Comparison of ENCODE assay signal across 9 mouse cellular contexts in the genomic region with DNA sequence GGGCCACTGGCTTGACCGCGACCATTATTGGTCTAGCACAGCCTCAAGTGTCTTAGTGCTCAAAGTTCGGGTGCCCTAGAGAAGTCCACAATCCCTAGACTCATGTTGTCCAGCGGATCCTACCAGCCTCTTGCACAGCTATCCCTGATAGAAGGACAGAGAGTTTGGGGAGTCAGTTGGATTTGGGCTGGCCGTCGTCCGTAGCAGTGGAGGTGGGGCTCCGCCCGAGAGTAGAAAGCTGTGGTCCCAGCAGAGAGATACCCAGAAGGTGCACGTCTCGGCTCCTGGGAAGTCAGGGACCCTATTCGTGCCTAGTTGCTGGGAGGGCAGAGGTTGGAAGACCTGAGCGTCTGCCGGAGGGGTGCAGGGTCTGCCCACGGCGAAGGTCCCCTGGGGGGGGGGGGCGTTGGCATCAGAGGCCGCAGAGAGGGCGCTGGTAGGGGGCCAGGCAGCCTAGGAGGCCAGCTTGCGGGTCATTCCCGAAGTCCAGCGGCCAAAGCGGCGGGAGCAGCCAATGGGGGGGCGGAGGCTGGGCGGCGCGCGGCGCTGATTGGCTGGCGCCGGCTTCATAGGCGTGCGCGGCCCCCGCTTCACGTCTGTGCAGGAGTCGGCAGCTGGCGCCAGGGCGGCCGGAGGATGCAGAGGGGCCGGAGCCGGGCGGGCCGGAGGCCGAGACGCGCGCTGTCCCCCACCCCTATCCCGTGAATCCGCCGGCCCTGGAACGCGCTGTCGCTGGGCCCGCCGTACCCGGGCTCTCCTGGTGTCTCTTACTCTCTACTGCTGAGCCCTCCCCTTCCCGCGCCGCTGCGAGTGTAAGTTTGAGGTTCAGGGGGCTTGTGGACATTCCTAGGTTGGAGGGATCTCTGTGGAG. TPM values are rescaled to one million over a fixed set of nuclear protein-coding genes. Genes with fewer than 3 reads are reported as not detected.
DNase-seq lines count a peak whose midpoint lies in the region; ATAC-seq and TF ChIP-seq lines count a peak whose summit lies in the region.
"Had no signal": no experiment of that assay in that cellular context is flagged by ENCODE, and none has a peak within 500 bp of the region (broad histone marks: within the 10 kb centered on the region; RNA-seq: fewer than 3 reads in every experiment).

No protein-coding gene starts in this region.

- no peaks in the 10 kb centered on the region for H3K79me2 ChIP-seq in macrophage (ENCODE audit: inconsistent target)

- WGBS in heart, embryonic 15.5 days: under 1% methylated on average over 55 of the region's 62 CpGs
- WGBS in macrophage (ENCODE audit: missing documents): under 1% methylated on average over 62 of the region's 62 CpGs
- under 1% methylated on average over 62 of the region's 62 CpGs for WGBS in stomach, embryonic 15.5 days

- H3K27ac ChIP-seq in embryonic fibroblast, embryonic 13.5 days (ENCODE audit: insufficient read depth, low read length): no peak overlapping the region
- peak overlapping the region; percentile 56 for H3K27ac ChIP-seq in heart, embryonic 15.5 days
- H3K27ac ChIP-seq in macrophage: no peak overlapping the region
- H3K27ac ChIP-seq in stomach, embryonic 15.5 days: no peak overlapping the region

- peak overlapping the region; percentile 56 for H3K9ac ChIP-seq in heart, embryonic 15.5 days
- no peak overlapping the region for H3K9ac ChIP-seq in stomach, embryonic 15.5 days

- peak overlapping the region; percentile 83 for H3K4me2 ChIP-seq in heart, embryonic 15.5 days
- peak overlapping the region; percentile 88 for H3K4me2 ChIP-seq in stomach, embryonic 15.5 days

- peaks cover 100% of the 10 kb centered on the region for H3K27me3 ChIP-seq in erythroblast, embryonic 14.5 days (ENCODE audit: control insufficient read depth)
- peaks cover 98% of the 10 kb centered on the region for H3K27me3 ChIP-seq in heart, embryonic 15.5 days
- peaks cover 94% of the 10 kb centered on the region for H3K27me3 ChIP-seq in stomach, embryonic 15.5 days (replicated peaks)

- H3K9me3 ChIP-seq in erythroblast, embryonic 14.5 days (ENCODE audit: control insufficient read depth, low read length): no peaks in the 10 kb centered on the region; the same call in 1 of the 2 replicates
- no peaks in the 10 kb centered on the region for H3K9me3 ChIP-seq in heart, embryonic 15.5 days (replicated peaks)
- H3K9me3 ChIP-seq in stomach, embryonic 15.5 days: no peaks in the 10 kb centered on the region

- DNase-seq in kidney, postnatal 14 days: peak; percentile 92
- DNase-seq in right cerebral cortex, postnatal 25 days: no peak

- TF ChIP-seq POLR2A in embryonic fibroblast, embryonic 13.5 days (IDR thresholded peaks at IDR 0.05; ENCODE audit: low read depth, low read length): peak; percentile 79

- no peak for TF ChIP-seq CTCF in embryonic fibroblast, embryonic 13.5 days (IDR thresholded peaks at IDR 0.05; ENCODE audit: borderline replicate concordance, insufficient read depth, low read length)

- no peaks in the 10 kb centered on the region for H3K36me3 ChIP-seq in erythroblast, embryonic 14.5 days (ENCODE audit: control insufficient read depth)
- no peaks in the 10 kb centered on the region for H3K36me3 ChIP-seq in heart, embryonic 15.5 days
- H3K36me3 ChIP-seq in macrophage (ENCODE audit: inconsistent target): no peaks in the 10 kb centered on the region
- H3K36me3 ChIP-seq in stomach, embryonic 15.5 days: no peaks in the 10 kb centered on the region

- peaks cover 33% of the 10 kb centered on the region for H3K4me1 ChIP-seq in erythroblast, embryonic 14.5 days (ENCODE audit: control insufficient read depth)
- H3K4me1 ChIP-seq in embryonic fibroblast, embryonic 13.5 days (ENCODE audit: control insufficient read depth, insufficient read depth, low read length): no peaks in the 10 kb centered on the region; the same call in 1 of the 2 replicates
- H3K4me1 ChIP-seq in heart, embryonic 15.5 days (replicated peaks): peaks cover 53% of the 10 kb centered on the region
- peaks cover 45% of the 10 kb centered on the region for H3K4me1 ChIP-seq in stomach, embryonic 15.5 days

- ATAC-seq in erythroblast, adult 5-6 weeks (replicated peaks; ENCODE audit: low FRiP score, poor library complexity, severe bottlenecking): no peak
- peak; percentile 75 for ATAC-seq in heart, embryonic 15.5 days (replicated peaks; ENCODE audit: insufficient number of reproducible peaks, insufficient read depth, low FRiP score, low read depth)
- peak; percentile 76 for ATAC-seq in stomach, embryonic 15.5 days (ENCODE audit: insufficient read depth, low FRiP score, low read depth)

- peak overlapping the region; percentile 35 for H3K4me3 ChIP-seq in erythroblast, embryonic 14.5 days (replicated peaks)
- peak overlapping the region; percentile 52 for H3K4me3 ChIP-seq in embryonic fibroblast, embryonic 13.5 days (ENCODE audit: insufficient read depth, low read length)
- peak overlapping the region; percentile 60 for H3K4me3 ChIP-seq in heart, embryonic 15.5 days
- H3K4me3 ChIP-seq in macrophage (ENCODE audit: inconsistent target): peak overlapping the region; percentile 12; the same call in 1 of the 2 replicates
- peak overlapping the region; percentile 47 for H3K4me3 ChIP-seq in stomach, embryonic 15.5 days (replicated peaks)

RNA-seq across cellular contexts. Expression of a gene that starts 4.6 kb away (rescaled TPM):
- 0.62 and 0.82 TPM in 2 replicates for polyA plus RNA-seq in erythroblast, embryonic 14.5 days (2012)
- total RNA-seq in erythroblast, adult 5-6 weeks (2015; ENCODE audit: low replicate concordance): 3.8 and 9.4 TPM in 2 replicates
- total RNA-seq in erythroblast, adult 5-6 weeks (2017; ENCODE audit: low replicate concordance): 4.4 and 7.9 TPM in 2 replicates
- 6.4 and 10.9 TPM in 2 replicates for polyA plus RNA-seq in embryonic fibroblast, embryonic 13.5 days (2011; ENCODE audit: insufficient read length, low read depth, missing spikeins)
- polyA plus RNA-seq in heart, embryonic 15.5 days (2015; fragmentation: Nextera tagmentation; extraction: Ambion mirVana): 14.0 and 20.4 TPM in 2 replicates
- total RNA-seq in macrophage (2018; cell fraction: chromatin; rRNA removed): 1 to 10 TPM in 1 of 26 experiments, under 1 TPM in 5, not detected in 20; 0.33 to 1.1 (median 0.66) TPM
- 1 to 10 TPM in 1 of 26 experiments, under 1 TPM in 20, not detected in 5; 0.06 to 1.6 (median 0.12) TPM for total RNA-seq in macrophage (2018; cell fraction: cytosol; rRNA removed)
- 1 to 10 TPM in 4 of 26 experiments, under 1 TPM in 2, not detected in 20; 0.23 to 2.4 (median 1.4) TPM for total RNA-seq in macrophage (2018; cell fraction: nucleus; rRNA removed)
- polyA plus RNA-seq in macrophage (2018): 0.34 to 0.56 TPM in 2 of 3 replicates, not detected in the other
- polyA plus RNA-seq in stomach, embryonic 15.5 days (2015; fragmentation: Nextera tagmentation; extraction: Ambion mirVana): 7.0 and 12.0 TPM in 2 replicates

RNA-seq across cellular contexts. Expression of a gene that starts 23.8 kb away (rescaled TPM):
- not detected in 2 replicates for polyA plus RNA-seq in erythroblast, embryonic 14.5 days (2012)
- not detected in 2 replicates for total RNA-seq in erythroblast, adult 5-6 weeks (2015; ENCODE audit: low replicate concordance)
- total RNA-seq in erythroblast, adult 5-6 weeks (2017; ENCODE audit: low replicate concordance): not detected in 2 replicates
- not detected in 2 replicates for polyA plus RNA-seq in embryonic fibroblast, embryonic 13.5 days (2011; ENCODE audit: insufficient read length, low read depth, missing spikeins)
- not detected in 2 replicates for polyA plus RNA-seq in heart, embryonic 15.5 days (2015; fragmentation: Nextera tagmentation; extraction: Ambion mirVana)
- not detected for total RNA-seq in macrophage (2018; cell fraction: chromatin; rRNA removed)
- not detected for total RNA-seq in macrophage (2018; cell fraction: cytosol; rRNA removed)
- not detected for total RNA-seq in macrophage (2018; cell fraction: nucleus; rRNA removed)
- polyA plus RNA-seq in macrophage (2018): not detected in 3 replicates
- not detected in 2 replicates for polyA plus RNA-seq in stomach, embryonic 15.5 days (2015; fragmentation: Nextera tagmentation; extraction: Ambion mirVana)
- total RNA-seq: left cerebral cortex, postnatal 10 days had no signal
